Mouse (Mus musculus) thymus, postnatal 10 days (tissue): ENCODE results near the gene Btbd8.

Experiments
- DNase-seq, 2 experiments: peaks; one replicate each; pipeline ENCODE4 v3.0.0; 2021; ENCODE audit warnings: low spot score in 2 of 2

Gene Btbd8

DNA sequence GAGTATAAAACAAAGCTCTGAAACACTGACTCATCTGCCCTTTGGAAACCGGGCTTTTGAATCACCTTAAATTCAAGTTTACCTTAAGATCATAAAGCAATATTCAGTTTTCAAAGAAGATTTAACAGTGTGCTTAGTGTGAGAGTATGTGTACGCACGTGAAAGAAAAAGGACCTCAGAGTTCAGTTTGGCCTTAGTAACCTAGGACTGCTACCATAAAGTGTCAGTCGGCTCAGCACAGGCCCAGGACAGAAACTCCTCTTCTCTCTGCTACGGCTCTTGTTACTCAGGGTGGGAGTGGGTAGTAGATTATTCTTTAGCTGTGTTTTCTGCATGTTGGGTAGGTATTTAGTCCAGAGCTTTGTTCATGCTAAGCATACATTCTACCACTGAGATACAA is 11.8 kb downstream of the Btbd8 start:
- no peak for DNase-seq

DNA sequence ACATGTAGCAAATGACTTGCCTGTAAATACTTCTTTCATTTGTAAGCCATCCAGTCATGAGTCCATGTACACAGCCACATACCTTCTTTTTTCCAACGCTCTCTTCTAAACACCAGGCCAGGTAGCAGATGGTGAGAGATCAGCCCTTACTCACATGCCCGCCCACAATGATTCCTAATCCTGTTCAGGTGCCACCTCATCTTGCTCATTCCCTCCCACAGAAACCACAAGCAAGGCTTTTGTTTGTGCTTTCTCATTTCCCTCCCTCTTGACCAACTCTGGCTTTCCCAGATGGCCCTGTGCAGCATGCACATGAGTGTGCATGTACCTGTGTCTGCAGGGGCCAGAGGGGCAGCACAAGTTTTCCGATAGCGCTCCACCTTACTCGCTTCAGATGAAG is 12.5 kb downstream of the Btbd8 start:
- DNase-seq, result no peak

DNA sequence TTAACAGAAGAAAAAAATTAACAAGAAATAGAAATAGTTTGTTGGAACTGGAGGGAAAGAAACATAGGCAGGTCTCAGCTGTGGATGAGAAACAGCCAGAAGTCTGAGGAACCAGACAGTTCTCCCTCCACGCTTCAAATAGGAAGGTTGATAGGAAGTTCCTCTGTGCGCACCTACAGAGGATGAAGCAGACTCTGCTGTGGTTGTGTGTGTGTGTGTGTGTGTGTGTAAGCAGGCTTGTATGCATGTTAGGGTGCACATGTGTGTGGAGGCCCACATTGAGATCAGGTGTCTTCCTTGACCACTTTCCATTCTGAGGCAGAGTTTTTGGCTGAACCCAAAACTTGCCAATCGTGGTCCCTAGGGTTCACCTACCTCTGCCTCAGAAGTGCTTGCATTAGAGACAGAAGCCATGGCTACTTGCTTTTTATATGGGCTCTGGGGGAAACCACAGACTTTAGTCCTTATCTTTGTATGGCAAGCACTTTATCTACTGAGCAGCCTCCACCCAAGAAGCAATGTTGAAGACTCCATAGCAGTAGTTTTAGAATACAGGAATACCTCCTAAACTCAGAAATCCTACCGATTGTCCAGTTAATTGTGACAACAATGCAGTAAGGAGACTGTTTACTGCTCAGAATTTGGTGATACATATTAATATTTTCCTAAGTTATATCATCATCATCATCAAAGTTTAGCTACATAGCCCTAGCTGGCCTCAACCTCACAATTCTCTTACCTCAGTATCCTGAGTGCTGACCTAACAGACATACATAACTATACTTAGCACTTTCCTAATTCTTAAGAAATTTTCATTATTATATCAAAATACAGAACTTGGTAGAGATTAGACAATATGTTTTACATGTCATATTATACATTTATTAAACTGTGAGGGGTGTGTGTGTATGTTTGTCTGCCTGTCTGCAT is 24.6 kb downstream of the Btbd8 start:
- no peak for DNase-seq

DNA sequence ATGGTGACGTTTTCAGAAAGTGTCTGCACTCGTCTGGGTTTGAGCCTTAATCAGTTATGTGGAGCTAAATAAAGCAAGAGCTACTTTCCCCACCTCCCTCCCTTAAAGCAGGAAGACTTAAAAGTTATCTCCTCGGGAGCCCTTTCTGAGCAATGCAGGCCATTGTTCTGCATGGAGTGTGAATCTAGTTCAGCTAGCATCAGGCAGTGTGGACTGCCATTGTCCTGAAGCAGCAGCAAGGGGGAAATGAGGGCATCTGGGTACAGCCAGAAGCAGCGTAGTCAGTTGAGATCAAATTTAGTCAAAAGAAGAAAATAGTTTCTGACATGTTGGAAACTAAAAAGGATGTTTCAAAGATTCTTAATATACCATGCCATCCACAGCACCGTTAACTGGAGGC is 28.7 kb downstream of the Btbd8 start:
- no peak for DNase-seq

DNA sequence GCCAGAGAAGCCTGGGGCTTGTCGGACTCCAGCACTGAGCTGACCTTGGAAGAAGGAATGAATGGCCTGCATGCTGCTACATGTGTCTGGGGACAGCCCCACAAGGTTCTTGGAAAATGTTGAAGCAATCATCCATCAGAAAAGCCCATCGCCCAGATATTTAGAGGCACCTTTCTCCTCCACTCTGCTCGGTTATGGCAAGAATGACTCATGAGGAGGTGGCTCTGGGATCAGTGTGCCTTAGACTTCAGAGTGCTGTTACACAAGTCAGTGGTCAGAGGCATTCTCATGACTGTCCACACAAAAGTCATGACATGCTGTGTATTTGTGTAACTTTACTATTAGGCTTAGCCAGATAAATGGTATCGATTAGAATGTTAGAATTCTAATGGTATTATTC is 29.3 kb downstream of the Btbd8 start:
- DNase-seq, result no peak

DNA sequence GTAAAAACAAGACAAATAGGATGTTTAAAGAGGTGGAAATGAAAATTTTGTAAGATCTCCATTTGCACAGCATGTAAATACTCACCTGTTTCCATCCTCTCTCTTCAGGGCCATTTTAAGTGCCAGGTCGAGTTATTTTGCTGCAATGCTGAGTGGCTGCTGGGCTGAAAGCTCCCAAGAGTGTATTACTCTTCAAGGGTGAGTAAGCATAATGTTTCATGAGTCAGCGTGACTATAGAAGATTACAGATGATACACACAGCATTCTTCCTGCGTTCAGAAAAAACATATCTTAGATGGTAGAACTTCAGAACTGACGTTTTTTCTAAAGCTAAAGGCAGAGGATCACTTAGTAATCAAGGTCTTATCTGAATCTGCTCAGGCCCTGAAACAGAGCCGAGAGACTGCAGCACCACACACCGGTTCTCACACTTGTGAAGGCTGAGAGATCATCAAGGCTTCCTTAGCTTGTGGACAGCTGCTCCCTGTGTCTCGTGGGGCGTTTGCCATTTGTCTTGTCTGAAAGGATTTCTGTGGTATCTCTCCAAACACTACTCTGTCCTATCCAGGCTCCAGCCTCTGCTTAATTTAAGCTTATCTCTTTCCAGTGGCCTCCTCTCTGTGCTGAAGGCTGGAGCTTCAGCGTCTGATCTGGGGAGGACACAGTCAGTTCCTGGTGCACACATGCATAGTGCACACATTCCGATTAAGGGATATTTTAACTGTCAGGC is 33.0 kb downstream of the Btbd8 start:
- no peak for DNase-seq

DNA sequence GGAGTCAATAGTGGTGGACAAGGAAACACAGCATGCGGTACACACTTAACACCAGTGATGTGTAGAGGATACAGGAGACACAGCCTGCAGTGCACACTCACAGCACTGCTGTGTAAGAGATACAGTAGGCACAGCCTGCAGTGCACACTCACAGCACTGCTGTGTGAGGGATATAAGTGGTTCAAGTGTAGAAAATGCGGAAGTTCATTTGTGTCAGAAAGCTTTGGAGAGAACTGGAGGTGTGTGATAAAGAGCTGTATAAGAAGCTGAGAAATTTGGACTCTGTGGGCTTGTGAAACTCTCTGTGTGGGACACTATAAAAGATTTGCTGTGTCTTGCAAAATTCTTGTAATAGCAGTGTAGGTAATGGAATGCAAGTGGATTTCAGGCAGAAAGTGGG is 42.4 kb downstream of the Btbd8 start:
- DNase-seq, result no peak

DNA sequence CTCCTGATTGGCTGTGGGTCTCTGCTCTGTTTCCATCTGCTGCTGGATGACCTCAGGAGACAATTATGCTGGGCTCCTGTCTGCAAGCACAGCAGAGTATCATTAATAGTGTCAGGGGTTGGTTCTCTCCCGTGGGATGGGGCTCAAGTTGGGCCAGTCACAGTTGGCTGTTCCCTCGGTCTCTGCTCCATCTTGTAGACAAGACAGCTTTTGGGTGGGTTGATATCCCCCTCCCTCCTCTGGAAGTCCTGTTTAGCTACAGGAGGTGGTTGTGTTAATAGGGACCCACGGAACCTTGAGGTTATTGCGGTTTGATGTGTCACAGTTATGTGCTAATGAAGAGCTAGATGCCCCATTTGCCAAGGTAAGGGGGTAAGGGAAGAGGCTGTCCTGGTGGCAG is 51.2 kb downstream of the Btbd8 start:
- DNase-seq, result no peak

DNA sequence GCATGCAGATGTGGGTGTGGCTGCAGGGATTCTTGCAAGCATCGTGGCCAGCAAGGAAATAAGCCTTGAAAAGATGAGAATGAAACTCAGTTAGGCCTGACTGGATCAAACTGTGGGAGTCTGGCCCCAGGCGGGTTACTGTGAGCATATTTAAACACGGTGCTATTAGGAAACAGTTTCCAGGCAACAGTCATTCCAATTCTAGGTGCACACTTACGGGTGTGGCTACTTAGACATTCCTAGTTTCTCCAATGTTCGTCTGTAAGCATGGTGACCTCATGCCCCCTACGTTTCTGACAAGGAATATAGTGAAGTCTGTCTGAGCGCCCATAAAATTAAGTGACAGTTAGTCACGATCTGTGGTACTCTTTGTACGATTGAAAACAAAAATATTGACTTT is 53.2 kb downstream of the Btbd8 start:
- DNase-seq, result no peak

DNA sequence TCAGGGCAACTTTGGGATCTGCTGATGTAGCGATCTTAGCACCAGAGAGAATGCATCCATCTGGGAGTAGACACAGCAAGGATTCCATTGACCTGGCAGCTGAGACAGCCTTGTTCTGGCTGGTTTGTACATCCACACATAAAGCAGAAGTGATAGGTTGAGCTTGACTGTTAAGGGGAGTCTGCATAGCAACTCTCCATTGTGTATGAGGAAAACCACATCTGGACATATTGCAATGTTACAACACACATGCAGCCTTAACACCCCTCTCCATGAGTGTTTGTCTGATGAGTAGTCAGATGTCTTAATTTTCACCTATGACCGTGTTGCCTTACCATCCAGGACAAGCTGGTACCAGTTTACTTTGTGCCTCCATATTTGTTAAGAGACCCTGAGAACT is 54.7 kb downstream of the Btbd8 start:
- no peak for DNase-seq

DNA sequence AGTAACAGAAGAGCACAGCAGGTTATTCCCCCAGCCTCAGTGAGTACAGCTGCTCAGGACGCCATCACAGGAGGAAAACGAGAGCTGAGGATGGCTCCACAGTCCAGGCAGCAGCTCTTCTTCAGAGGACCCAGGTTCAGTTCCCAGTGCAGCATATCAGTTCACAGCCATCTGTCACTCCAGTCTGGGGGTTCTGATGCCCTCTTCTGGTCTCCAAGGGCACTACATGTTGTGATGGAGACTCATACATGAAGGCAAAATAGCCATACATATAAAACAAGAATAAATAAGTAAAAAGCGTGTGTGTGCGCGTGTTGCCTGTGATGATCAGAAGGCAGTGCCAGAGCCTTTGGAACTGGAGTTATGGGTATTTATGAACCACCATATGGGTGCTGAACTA is 57.0 kb downstream of the Btbd8 start:
- no peak for DNase-seq

DNA sequence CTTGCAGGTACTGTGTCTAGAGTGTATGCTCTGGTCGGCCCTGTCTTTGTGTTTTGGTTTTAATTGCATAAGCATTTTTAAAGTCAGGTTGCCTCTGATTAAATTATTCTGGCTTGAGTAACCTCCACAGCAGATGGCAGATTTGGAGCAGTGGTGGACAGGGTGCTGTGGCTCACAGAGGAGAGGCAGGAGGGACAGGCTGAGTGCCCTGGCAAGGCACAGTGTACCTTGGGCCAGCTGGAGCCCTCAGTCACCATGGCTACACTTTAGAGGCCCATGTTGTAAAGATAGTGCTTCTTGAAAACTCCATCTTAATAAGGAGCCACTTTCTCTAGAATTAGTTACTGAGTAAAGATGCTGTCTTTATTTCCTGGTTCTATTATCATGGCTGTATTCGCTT is 58.2 kb downstream of the Btbd8 start:
- DNase-seq, result no peak

DNA sequence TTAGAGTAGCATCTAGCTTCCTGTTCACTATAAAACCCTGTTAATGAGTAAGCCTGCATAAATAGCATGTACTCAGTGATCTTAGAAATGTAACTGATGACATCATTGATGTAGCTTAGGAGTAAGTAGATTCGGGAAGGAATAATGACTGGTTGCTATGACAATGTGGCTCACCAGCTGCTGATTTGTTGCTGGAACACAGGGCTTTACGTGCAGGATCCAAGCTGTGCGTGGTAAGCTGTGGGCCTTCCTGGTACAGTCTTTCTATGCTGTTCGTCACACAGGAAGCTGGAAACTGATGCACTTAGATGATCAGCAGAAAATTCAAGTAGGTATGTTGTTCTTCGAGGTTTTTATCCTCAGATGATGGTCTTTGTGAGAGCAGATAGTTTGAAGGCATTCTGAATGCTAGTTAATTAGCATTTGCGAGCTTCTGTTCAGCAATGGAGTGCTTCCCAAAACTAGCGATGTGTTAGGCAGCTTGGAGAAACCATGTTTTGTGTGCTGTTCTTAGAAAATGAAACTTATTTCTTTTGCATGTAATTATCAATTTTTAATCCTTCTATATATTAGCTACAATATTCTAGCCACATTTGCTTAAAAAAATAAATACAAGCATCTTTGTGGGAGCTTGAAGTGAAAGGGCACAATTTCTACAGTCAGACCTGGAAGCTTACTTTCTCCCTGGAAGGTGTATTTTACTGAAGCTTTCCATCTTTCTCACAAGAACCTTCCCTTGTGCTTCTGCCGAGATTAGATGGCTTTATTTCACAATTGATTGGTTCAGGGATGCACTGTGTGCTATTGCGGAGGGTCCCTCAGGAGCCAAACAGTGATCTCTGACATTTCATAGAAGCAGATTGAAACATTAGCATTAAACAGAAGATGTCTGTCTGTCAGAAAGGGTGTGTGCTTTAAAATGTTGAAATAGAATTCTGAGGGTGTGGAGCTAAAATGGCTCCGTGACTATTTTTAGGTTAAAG is 60.0 kb downstream of the Btbd8 start:
- peak in 1 of 2 experiments; percentile 27 for DNase-seq

DNA sequence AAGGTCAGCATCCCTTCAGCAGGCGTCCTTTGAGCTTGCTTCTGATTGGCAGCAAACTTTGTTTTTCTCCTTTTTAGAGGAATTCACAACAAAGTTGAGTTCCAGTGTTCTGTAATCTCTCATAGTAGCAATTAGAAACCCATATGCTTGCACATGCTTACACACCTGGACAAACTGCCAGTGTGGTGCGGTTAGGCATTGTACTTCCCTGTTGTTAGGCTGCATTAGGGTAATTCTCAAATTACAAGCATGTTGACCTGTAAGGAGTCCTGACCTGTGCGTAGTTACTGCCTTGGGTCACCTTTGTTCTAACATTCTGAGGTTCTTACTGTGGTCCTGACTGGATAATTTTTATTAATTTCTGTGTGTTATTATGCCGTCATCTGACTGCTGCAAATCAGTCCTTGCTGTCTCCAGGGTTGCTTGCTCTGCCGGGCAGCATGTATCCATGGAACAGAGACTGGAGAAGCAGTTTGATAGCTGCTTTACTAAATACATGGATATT is 61.1 kb downstream of the Btbd8 start:
- DNase-seq, result no peak

DNA sequence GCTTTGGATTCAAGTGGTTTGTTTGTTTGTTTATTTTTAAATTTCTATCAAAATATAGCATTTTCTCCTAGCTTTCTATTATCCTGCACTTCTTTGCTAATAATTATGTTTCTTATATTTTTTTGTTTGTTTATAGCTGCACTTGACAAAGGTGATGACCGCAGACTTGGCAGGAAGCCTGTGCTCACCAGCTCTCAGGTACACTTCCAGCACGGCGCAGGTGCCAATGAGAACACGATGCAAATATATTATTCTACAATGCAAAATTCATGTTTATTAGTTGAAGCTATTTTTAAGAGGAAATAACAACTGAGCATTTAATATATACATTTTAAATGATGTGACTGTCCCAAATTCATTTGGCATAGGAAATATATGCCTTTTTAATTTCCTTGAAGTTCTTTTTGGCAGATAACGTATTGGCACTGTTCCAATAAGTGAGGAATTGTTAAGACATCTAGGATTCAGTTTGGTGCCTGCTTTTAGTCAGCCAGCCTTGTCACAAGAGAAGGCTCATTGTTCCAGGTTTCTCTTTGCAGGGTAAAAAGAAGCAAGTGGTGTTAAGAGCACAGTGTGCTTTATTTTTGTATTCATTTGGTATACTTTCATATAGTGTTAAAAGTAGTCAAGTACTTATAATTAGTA is 62.2 kb downstream of the Btbd8 start:
- DNase-seq, result no peak

DNA sequence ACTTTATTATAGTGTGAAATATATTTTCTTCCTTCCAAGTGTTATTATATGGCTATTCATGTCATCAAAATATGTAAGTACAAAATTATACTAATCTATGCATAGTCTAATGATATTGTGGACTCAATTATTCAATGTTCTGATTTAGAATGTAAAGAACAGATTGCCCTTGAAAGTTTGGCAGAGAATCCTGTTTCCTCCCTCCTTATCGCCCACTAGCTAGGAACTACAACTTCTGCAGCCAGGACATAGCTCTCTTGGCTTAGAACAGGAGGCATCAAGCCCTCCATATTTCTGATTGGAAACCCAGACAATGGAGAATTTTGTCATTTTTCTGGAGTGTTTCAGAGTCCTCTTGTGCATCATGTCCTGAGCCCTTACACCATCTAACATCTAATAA is 62.9 kb downstream of the Btbd8 start:
- no peak for DNase-seq

DNA sequence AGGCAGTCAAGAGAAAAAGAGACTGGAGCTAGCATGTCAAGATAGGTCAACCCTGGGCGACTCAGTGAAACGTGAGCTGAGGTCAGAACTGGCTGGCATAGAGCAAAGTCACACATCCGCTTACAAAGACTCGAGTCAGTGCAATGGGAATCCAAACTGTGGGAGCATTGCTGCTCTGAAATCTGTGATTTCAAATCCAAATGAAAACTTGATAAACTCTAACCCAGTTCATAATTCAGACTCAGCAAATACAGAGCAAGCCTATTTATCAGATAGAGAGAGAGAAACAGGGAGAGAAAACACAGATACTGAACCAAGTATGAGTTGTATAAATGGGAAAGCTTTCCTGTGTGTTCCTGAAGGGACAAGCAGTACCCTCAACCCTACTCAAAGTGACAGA is 69.5 kb downstream of the Btbd8 start, which contains the start of gene Gm42669:
TSS of gene Gm42669 (plus strand) at position 301 of the 400 bp plus-strand sequence.
- DNase-seq, result no peak

DNA sequence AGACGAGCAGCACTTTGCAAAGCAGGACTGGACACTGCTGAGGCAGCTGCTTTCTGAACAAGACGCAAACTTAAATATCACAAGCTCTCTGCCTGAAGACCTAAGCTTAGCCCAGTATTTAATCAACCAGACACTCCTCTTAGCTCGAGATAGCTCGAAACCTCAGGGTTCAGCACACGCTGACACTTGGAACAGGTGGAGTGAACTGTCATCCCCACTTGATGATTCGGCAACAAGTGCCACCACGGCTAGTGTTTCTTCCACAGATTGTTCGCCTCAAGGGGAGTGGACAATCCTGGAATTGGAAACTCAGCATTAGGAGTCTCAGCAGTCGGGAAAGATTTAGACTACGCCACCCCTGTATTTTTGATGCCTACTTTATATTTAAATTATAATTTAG is 72.7 kb downstream of the Btbd8 start:
- DNase-seq, result no peak

DNA sequence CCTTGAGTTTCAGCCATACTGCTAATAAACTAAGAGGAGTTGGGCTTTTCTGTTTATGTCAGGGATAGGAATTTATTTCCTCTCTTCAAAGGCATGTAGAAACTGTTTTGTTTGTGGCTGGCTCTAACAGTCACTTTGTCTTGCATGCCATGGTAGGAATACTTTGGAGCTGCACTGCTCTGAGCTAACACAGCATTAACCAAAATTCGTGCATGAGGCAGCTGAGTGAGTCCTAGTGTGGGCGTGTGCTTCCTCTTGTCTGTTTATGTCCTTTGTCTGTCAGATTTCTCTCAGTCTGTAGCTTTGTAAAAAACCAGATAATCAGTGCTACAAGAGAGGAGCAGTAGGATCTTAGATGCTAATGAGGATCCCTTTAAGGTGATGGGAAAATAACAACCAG is 73.5 kb downstream of the Btbd8 start:
- no peak for DNase-seq

DNA sequence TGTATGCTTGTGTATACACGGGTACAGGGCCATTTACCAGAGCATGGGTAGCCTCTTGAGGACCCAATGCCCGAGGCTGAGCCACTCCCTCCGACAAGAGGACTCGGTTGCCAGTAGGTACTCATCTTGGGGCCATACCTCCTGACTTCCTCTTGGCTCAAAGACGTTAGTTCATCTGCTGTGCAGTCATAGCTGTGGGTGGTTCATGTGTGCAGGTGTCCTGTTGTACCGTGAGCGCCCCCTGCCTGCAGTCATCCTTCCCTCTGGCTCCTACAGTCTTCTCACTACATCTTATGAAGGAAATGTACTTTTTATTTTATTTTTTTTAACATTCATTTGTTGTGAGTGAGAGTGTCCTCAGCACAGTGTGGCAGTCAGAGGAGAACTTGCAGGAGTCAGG is 75.8 kb downstream of the Btbd8 start:
- DNase-seq, result peak; percentile 78 to 92

DNA sequence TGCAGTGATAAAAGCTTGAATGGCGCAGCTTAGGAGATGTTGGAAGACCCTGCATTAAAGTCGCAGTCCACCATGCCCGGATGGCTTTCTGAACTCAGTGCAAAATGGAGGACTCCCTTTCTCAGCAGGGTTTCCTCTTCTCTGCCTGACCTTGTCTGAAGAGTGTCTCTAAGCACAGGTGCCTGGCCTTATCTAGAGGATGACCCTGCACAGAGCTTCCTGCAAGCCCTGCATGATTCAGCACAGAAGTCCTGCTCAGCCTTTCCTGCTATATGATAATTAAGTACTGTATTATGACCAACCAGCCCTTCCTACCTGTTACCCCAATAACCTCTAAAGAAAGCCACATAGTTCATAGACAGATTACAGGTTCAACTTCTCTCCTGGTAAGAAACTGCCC is 77.7 kb downstream of the Btbd8 start:
- DNase-seq, result no peak
